Mouse (Mus musculus): ENCODE results near the gene Fchsd2.

Gene Fchsd2

DNA sequence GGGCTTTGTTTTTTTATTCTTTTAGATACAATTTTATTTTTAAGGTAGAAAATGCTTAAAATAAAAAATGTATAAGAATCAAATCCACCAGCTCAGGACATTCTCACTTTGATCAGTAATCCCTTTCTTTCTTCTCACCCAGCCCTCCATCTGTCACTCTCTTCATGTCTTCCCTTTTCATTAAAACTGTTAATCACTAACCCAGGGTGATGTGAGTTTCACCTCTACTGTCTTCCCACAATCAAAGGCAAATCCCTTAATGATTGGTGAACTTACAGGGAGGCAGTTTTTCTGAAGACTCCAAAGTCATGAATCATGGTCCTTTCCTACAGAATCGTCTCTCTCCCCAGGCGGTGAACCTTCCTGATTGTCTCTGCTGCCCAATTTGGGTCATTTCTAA is 124.1 kb downstream of the Fchsd2 start:
- no peak for DNase-seq

DNA sequence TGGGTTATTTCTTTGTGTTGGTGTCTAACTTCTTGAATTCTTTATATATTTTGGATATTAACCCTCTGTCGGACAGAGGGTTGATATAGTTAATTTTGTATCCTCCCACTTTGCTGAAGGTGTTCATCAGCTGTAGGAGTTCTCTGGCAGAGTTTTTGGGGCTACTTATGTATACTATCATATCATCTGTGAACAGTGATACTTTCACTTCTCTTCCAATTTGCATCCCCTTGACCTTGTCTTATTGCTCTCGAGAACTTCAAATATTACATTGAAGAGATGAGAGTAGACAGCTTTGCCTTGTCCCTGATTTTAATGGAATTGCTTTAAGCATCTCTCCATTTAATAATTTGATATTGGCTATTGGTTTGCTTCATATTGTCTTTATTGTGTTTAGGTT is 130.8 kb downstream of the Fchsd2 start:
- DNase-seq: no peak

DNA sequence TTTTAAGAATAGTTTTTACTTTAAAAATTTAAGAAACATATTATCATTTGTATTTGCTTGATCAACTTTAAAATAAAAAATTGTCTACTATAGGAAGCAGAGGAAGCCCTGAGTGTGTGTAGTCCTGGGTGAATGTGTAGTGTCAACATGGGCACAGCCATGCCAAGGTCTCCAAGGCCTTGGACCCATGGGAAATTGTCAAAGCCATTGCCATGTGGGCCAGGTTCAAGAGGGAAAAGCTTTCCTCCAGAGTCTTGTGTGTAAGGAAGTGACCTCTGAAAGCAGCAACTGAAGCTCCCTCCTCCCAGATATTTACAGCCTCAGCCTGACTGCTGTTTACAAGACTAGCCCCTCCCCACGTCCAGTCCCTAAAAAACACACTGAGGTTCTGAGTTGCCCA is 136.7 kb downstream of the Fchsd2 start:
- no peak for DNase-seq

DNA sequence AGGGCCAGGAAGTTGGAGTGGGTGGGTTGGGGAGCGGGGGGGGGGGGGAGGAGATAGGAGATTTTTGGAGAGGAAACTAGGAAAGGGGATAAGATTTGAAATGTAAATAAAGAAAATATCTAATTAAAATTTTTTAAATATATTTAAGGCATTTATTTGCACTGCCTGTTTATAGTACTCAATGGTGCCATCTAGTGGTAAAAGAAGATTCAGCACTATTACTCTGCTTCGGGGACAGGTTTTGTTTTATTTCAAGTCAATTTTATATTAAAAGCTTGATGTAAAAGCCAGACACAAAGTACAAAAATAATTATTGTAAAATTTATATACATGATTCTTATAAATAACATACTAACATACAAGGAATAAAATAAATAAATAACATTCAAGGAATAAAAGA is 138.8 kb downstream of the Fchsd2 start:
- DNase-seq: no peak

DNA sequence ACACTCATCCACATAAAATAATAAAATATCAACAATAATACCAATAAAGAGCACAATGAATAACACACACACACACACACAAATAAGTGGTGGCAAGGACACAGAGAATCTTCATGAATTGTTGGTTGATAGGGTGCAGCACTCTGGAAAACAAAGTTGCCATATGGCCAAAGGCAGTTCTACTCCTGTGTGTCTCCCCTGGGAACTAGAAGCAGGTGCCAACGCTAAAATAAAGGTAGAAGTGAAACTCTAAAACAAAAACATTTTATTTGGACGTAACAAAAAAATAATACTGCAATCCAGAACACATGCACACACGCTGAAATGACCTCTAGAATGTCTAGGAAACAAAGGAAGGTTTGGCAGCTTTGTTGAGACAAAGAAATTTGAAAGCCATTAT is 140.1 kb downstream of the Fchsd2 start:
- DNase-seq: no peak

DNA sequence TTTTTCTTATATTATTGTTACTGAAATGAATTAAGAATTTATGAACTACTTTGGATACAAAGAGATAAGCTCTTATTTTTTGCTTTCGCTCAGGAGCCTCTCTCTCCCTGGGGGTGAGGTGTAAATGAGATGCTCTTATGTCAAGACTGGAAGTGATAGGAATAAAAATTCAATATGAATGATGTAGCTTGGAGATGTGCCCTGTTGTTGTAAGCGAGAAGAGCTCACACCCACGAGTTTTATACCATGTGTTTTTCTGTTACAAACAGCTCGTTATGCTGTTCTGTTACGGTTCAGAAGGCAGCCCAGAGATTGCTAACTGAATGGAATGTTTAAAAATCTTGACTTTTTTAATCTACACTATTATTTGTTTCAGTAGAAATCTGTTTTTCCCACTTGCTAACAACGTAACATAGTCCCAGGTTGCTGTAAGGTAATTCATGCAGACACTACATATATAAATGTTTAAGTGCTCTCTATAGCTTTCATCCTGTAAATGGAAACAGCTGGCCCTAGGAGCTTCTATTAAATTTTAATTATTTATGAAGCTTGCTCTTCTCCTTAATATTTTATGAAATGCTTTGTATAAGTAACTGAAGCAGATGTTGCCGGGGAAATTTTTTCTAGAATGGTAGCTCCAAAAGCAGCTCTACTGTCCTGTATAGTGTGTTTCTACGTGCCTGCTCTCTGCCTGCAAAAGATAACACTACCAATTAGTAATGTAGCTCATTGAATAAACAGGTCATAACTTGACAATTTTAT is 144.2 kb downstream of the Fchsd2 start:
- DNase-seq: no peak

DNA sequence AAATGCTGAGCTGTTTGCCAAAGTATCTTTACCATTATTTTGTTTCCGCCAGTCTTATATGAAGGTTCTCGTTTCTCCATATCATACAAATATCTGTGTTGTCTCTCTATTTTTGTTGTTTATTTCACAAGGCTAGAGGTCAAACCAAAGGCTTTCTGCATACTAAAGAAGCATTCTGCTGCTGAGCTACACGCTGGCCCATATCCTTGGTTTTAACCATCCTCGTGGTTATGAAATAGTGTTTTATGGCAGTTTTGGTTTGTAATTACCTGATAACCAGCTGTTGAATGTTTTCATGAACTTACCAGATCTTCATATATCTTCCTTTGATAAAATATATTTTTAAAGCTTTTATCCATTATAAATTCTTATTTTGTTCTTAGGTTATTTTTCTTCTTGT is 156.1 kb downstream of the Fchsd2 start:
- no peak for DNase-seq

DNA sequence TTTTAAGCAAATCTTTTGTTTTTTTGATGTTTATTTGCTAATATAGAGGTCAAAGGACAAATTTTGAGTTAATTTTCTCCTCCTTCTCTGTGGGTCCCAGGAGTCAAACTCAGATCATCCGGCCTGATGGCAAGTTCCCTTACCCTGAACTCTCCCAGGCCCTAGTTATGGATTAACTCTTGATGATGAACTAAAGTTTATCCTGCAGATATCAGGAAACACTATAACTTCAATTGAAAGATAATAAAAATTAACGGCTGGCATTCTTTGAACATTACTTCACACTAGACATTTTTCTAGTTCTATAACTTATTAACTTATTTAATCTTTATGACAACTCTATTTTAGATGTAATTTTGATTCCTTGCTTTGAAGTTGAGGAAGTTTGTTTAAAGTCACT is 156.5 kb downstream of the Fchsd2 start:
- no peak for DNase-seq

DNA sequence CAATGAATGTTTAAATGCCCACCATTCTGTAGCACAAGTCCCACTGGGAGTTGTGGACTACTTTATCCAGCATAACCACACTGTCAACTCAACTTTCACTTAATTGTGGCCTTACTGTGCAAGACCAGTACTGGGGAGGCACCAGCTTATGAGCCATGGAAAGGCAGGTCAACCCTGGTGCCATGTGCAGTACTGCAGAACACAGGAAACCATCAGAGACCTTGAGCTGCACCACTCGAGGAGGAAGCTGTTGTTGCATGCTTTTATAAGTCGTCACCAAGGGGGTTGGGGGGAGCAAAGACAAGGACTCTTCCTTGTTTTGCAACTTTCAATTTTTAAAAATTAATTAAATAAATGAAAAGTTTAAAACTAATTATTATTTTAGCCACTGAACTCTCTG is 160.4 kb downstream of the Fchsd2 start:
- DNase-seq: no peak

DNA sequence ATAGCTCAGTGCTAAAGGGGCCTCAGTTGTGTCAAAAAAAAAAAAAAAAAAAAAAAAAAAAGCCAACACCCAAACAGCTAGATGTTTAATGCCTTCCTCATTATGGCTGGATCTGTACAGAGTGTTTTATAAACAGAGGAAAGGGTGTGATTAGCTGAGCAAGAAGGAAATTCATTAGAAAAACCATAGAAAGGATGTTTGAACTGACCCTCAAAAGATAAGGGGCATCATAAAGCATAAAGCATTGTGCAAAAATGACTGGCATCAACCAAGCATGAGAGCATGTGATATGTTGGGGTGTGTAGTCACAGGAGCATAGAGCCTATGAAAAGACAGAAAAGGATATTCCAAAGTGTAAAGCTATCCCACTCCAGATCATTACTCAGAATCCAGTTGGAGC is 165.8 kb downstream of the Fchsd2 start:
- DNase-seq: no peak

DNA sequence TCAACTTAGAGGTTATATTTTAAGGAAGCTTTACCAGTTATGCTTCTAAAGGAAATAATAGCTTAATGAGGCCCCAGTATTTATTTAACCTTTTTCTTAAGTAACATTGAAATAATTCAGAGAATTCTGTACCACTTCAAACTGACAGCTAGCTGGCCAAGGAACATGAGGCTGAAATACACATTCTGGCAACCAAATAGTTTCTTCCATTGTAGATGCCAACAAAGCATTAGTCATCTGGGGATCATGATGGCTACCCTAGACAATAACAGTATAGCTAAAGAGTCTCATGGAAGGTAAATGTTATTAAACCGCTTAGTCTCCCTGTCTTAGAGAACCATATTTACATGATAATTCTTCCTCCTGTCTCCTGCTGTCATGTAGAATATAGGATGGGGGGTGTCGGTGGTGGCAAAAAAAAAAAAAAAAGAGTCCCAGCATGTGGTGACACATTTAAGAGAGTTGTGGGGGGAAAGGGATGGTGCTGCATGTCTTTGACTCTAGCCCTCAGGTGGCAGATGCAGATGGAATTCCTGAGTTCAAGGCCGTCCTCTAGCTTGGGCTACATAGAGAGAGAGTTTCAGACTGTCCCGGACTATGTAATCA is 169.4 kb downstream of the Fchsd2 start:
- DNase-seq: no peak

DNA sequence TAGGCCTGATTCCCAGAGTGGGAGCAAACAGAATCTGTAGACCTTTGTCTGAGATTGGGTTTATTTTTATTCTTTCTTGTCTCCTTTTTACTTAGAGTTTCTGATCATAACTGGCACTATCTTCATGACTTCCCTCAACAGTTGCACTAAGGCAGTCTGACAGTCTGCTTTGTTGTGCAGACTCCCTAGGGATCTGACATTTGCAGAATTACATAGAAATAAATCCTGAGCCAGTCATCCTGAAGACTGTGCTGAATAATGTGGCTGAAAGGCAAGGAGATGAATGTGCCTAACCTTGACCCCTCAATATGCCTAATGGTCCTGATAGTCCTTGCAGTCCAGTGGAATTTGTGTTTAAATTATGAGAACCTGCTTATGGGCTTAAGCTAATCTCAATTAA is 170.8 kb downstream of the Fchsd2 start:
- DNase-seq: no peak

DNA sequence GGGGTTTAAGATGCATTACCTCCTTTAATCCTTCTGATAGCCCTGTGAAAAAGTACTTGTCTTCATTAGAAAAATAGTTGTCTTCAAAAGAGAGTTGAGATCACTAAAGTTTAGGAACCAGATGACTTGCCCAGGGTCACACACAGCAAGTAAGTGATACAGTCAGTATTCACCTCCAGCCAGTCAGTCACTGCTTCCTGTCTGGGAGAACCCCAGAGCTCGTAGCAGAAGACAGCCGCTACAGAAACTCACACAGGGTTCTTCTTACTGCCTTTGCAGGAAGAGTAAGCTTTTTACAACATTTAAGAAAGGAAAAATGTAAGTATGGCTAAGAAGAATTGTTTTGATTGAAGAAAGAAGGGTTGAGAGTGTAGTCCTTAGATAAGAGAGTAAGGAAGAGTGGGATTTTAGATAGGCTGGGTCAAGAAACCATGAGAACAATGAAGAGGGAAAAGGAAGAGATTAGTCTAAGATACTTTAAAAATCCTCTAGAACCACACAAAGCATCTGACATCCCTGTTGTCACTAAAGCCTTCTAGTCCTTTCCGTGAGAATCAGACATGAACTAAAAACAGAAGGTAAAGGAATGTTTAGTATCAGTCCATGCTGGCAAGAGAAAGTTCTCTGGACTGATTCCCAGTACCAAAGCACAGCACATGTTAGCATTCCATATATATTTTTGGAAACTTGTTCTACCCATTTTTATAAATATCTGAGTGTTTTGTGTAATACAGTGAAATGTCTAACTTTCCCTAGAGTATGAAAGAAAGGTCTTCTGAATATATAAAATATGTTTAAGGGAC is 175.0 kb downstream of the Fchsd2 start:
- no peak for DNase-seq

DNA sequence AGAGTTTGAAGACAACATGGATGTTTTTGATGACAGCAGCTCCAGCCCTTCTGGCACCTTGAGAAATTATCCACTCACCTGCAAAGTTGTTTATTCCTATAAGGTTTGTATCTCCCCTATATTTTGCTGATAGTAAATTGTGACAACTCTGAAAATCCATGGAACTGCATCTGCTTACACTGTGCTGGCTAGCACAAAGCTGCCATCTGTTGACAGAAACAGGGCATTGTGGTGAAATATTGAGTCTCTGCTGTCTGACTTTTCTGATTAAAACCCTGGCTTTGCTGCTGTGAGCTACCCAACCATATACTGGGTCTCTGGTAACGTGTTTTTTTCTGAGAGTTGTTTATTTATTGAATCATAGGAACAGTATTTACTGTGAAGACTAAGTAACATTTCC is 178.9 kb downstream of the Fchsd2 start:
- DNase-seq: no peak

DNA sequence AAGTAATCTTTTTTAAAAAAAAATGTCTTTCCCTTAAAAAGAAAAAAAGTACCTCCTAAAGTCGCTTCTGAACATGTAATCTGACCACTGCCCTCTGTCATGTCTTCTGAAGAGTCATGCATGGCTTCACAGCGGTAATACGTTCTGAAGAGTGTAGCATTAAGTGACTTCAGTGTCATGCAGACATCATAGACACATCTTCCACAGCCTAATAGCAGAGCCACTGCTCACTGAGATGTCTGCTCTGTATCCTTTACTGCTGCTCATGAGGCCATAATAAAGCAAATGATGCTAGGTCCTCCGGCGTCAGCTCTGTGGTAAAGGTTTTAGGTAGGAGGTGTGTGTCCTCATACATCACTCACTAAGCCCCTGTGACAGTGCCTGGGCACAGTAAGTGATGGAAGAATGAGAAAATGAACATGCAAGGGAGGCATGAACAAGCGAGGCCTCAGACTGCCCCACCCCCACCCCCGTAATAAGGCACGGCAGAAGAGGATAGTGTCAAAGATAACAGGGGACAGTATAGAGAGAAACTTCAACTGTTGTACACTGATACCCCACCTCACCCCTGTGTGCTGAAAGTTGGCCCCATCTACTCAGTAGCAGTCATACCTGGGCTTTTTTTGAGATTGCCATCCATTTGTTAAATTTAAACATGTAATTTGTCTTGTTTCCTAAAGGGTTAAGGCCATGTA is 179.9 kb downstream of the Fchsd2 start:
- no peak for DNase-seq

DNA sequence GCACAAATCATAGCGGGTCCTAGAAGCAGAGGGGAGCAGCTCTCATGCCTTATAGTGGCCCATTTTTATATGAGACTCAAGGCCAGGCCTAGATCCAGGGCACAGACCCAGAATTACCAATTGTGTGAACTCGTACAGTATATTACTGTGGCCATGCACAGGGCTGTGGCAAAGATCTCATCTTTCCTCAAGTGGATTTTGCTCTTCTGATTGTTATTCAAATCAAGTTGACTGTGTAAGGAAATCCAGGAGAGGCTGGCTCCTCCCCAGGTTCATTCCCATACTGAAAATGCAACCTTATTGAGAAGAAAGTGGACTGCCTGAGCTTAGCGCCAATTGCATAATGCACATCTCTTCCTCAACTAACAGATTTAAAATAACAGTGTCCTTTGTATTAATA is 190.1 kb downstream of the Fchsd2 start:
- DNase-seq: no peak

DNA sequence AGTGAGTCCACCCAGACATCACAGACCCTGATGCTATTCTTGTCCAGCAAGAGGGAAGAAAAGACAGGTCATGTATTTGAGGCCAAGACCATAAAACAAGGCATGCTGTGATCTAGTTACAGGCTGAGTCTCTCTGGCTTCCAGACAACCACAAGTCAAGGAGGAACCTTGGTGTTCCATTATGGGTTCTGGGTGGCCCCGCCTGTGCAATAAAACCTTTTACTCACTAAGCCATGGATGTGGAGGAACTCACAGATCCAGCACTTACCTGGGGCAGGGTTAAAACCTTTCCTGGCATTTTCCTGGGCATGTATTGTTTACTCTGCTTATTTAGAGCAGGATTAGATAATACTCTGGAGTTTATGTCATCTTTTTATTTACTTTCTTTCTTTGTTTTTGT is 191.8 kb downstream of the Fchsd2 start:
- no peak for DNase-seq

DNA sequence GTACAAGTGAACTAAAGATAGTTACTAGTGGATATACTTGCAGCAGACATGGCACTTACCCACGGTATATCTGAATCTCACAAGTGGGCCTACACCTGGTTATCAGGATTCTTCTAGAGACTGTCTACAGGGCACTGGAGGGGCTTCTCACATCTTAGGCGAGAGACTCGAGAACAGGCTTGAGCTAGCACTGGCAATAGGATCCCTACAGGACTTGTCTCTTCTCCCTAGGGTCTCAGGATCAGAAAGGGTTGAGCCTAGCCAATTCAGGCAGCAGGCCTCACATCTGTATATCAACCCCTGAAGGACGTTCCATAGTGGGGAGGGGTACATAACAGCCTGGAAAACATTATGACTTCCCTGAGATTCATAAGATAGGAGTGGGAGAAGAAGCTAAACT is 194.2 kb downstream of the Fchsd2 start:
- DNase-seq: no peak

DNA sequence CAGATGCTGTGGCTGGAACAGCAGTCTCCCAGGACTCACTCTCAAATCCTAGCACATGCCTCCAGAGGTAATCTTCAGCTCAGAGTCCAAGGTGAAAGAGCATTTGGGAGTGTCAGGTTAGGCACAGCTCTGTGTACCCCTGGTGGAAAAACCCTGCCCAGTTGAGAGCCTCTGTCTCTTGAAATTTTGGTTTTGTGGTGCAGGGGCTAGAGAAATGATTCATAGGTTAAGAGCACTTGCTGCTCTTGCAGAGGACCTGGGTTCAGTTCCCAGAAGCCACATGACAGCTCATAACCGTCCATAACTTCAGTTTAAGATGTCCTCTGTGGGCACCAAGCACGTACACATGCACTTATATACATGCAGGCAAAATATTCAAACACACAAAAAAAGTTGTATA is 195.2 kb downstream of the Fchsd2 start:
- no peak for DNase-seq

DNA sequence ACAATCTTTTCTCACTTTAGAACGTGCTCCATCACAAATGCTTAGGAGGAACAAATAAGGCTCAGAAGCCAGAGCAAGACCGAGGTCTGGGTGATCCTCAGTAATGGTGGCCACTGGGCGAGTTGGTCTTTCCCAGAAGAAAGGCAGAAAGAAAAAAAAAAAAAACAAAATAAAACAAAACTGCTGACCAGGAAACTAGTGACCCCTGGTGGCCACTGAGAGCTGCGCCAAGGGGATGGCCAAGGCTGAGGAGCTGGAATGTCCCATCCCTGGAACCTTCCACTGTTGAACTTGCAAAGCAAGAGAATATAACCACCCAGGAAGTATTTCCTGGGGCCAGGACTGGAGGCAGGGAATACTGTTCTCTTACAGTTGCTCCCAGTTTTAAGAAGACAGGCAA is 195.8 kb downstream of the Fchsd2 start:
- no peak for DNase-seq

DNA sequence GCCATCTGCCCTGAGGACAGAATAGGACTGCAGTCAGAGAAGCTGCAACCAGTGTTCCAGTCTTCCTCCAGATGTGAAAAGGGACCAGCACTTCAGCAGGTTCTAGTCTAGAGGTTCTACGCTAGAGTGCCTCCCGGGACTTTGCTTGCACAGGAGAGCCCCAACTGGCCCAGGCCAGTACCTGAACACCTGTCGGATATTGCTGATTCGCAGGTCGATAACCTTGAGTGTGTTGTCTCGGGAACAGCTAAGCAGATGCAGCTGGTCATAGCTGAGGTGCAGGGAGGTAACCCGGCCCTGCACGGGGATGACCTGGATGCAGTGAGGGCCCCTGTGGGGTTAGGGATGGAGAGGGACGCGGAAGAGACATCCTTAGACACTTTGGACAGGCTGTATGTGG is 197.7 kb downstream of the Fchsd2 start:
- DNase-seq: no peak

DNA sequence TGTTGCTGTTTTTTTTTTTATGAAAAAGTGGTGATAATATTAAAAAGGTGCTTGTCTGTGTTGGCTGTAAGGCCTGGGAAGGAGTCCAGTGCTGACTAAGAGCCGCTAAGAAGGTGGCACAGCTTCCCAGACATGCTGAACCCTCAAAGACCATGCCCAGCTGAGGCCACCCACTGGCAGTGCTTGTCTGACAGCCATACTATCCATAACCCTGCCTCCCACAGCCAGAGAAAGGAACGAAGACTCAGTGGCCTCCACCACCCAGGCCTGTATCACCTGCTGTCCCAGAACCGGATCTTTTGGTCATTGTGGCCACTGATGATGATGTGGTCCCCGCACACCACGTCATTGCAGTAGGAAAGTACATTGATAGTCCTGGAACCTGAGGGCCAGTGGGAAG is 198.5 kb downstream of the Fchsd2 start:
- no peak for DNase-seq

DNA sequence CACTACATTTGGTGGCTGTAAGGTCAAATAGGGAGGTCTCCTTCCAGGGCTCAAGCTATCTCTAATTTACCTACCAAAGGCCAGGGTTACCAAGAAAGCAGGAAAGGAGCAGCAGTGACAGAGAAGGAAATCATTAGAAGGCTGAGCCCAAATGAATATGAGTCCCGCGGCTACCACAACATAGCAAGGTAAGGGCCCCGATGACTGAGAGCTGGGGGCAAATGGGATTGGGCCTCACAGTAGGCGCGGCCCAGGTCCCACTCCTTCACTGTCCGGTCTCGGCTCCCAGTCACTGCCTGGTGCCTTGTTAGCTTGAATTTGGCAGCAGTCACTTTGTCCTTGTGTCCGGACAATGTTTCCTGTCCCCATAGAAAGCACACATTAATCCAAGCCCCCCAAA is 199.0 kb downstream of the Fchsd2 start:
- no peak for DNase-seq

DNA sequence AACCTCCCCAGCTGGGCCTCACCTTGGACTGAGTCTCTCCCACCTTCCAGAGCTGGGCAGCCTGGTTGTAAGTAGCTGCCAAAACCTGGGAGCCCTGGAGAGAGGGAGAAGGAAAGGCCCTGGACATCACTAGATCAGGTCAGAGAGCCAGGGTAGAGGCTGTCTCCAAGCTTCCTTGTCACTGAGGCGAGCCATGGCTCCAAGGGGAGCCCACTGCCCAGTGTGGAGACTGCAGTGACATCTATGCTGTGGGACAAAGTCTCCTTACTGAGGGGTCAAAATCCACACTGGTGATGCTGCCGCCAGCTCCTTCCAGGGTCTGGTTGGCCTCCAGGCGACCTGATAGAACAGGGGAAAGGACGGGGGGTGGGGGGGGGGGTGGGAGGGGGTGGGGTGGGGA is 199.4 kb downstream of the Fchsd2 start:
- no peak for DNase-seq
